Mouse (Mus musculus): ENCODE data around the gene Ankrd13b.
A peak's percentile ranks its signal among the peaks of the same experiment; 100 is the strongest.
"Not testable (repeated sequence)": the region's sequence is repeated elsewhere in the genome, so short reads cannot be mapped to it uniquely, and the experiment has no call there.

Gene Ankrd13b

DNA sequence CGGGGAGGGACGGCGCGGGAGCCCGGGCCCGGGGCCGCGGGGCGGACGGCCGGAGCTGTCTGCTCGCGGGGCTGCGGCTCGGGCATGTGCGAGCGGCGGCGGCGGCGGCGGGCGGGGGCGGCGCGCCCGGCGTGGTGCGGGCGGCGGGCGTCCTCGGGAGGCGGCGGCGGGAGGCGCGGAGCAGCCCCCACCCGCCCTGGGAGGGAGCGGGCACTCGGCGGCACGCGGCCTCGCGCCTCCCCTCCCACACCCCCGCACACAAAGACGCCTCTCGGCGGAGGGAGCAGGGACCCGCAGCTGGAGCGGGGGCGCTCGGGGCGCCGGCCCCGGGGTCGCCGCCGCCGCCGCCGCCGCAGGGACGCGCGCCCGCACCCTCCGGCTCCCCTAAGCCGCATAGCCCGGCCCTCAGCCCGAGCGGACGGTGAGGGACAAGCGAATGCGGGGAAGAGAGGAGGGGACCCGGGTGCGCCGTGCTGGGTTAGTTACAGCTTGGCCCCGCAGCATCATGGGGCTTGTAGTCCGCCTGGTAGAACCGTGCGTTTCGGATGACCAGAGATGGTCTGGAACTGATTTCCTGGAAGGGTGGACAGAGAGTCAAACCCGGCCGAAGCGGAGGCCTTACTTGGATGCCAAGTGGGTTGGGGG, at the start of gene Ankrd13b:
Gene Ankrd13b (minus strand): TSS at position 88 of the 645 bp plus-strand sequence.
- DNase-seq = peak; percentile 87

DNA sequence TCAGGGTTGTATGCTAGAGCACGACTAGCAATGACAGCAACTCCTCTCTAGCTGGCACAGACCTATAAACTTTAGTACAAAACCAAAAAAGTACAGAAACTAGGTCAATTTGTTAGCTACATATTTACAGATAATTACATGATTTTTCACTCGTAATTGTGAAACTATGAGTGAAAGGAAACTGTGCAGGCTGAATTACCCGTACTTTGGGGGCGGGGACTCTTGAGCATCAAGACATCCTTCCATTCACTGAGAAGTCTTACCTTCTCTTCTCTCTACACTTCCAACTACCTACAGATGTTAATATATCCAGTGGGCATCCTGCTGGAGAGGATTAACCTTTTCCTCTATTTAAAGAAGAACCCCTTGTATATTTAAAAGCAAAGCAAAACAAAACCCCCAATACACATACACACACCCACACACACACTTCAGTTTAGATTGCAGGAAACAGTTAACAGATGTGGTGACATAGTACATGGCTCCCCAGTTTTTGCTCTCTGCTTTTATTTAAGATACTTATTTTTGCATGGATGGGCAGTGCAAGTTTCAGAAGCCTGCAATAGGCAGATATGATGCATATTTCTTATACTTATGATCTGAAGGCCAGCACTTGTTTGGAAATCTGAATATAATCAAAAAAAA, 42.8 kb upstream of the Ankrd13b start:
- DNase-seq = no peak

GRCm38 (mm10) chr11:77530862-77531261, 41.4 kb upstream of the Ankrd13b start:
- no peak for DNase-seq

GRCm38 (mm10) chr11:77529644-77530043, 40.2 kb upstream of the Ankrd13b start:
- DNase-seq = no peak

- DNase-seq = not testable (repeated sequence)
Measured at GRCm38 (mm10) chr11:77528420-77528819, 38.9 kb upstream of the Ankrd13b start.

DNA sequence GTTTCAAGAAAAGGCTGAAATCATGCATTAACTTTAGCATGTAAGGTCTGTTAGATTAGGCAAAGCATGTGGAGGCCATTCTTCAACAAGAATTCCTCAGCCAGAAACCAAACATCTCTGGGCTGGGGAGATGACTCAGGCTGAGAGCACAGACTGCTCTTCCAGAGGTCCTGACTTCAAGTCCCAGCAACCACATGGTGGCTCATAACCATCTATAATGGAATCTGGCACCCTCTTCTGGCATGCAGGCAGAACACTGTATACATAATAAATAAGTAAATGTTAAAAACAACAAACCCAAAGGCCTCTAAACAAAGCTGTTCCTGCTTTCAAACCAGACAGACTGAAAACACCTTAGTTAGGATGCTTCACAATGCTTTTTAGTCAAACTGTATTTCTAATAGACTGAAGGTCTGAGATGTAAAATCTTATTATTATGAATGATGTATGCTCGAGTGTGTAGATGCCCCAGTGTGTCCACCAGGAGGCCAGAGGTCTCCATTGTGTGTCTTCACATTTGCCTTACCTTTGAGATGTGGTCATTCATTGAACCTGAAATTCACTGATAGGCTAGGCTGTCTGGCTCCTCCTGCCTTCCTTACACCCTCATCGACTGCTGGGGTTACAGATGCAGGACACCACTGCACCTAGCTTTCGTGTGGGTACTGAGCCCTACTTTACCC, 36.5 kb upstream of the Ankrd13b start:
- DNase-seq = no peak

- no peak for DNase-seq
Measured at GRCm38 (mm10) chr11:77520601-77521529, 31.4 kb upstream of the Ankrd13b start.

DNA sequence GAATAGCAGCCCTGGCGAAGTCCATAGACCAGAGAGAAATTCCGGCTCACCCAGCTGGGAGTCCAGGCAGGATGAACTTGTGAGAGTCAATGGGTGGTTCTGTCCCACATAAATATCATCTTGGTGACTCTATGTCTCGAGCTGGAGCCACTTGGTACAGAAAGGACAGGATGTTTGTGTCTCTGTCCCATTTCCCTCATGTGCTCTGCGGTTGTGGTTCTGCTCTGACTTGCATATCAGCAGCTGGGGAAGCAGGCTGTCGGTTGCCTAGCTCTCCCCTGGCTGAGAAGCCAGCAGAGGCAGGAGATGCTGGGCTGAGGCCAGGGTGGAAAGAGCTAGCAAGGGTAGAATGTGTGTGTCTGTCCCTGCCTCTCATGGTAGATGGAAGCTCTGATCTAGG, 29.6 kb upstream of the Ankrd13b start, which contains the start of gene Gm10392:
Gene Gm10392 (minus strand): TSS at position 156 of the 400 bp plus-strand sequence.
- DNase-seq = no peak

DNA sequence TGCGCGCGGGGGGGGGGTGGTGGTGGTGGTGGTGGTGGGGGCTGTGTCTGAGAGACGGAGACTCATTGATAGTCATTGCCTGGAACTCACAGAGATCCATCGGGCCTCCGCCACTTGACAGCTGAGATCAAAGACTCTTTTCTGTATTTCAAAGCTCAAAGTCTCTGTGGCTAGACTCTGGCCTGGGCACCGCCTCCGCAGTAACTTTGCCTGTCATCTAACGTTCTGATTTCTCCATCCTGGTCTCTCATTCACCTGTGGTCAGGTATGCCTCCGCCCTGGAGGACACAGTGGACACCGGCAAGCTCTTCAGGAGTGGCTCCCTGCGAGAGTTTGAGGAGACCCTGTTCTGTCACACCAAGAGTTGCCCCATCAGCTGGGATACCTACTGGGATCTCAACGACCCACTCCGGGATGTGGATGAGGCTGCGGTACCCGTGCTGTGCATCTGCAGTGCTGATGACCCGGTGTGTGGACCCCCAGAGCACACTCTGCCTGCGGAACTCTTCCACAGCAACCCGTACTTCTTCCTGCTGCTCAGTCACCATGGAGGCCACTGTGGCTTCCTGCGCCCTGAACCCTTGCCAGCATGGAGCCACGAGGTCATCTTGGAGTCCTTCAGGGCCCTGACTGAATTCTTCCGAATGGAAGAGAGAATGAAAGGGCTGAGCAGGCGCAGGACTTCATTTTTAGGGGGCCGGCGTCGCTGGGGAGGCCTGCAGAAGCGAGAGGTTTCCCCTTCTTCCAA, 28.7 kb upstream of the Ankrd13b start:
- peak; percentile 13 for DNase-seq

- DNase-seq = no peak
Measured at GRCm38 (mm10) chr11:77516553-77517425, 27.3 kb upstream of the Ankrd13b start.

- DNase-seq = peak; percentile 39
Measured at GRCm38 (mm10) chr11:77515637-77516552, 26.4 kb upstream of the Ankrd13b start, which contains the start of gene Trp53i13. TSS of gene Trp53i13 (minus strand) at chr11:77515980.

DNA sequence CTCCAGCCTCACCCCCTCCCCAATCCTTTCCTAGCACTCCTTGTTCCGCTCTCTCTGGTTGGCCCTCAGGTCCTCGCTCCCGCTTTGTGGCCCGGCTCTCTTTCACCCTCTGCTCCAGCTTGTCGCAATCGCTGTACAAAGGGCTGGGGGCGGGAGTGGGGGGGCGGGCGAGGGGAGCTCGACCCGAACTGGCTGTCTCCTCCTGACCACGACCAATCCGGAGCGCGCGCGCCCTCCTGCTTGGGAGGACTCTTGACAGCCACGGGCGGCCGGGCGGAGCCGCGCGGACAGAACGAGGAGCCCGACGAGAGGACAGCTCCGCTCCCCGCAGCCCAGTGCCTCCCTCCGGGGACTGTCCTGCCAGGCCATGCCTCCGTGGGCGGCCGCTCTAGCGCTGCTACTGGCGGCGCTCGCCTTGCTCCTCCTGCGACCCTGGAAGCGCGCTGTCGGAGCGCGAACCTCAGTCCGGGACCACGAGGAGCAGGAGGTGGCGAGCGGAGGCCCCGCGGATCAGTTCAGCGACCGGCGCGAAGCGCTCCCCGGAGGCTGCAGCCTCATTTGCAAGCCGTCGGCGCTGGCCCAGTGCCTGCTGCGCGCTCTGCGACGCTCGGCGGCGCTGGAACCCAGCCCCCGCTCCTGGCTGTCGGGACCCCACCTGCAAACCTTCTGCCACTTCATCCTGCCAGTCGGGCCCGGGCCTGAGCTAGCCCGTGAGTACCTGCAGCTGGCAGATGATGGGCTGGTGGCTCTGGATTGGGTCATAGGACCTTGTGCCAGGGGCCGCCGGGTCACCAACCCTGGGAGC, 25.6 kb upstream of the Ankrd13b start, which contains the start of gene Abhd15:
Gene Abhd15 (plus strand): TSS at position 290 of the 805 bp plus-strand sequence.
- DNase-seq = peak; percentile 59

- DNase-seq = peak; percentile 30
Measured at GRCm38 (mm10) chr11:77514281-77514831, 24.9 kb upstream of the Ankrd13b start.

DNA sequence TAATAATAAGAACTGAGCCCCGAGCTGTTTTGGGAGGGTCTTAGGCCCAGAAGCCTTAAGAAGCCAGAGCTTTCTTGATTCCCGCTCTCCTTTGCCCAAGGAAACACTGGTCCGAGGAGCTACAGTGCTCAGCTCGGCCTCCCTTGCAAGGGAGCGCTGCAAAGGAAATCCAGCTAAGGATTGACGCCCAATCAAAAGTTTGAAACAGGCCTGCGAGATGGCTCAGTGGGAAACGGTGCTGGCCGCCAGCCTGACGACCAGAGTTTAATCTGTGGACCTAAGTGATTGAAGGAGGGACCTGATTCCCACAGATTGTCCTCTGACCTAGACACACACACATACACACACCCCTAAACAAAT, 24.3 kb upstream of the Ankrd13b start:
- DNase-seq = peak; percentile 25

DNA sequence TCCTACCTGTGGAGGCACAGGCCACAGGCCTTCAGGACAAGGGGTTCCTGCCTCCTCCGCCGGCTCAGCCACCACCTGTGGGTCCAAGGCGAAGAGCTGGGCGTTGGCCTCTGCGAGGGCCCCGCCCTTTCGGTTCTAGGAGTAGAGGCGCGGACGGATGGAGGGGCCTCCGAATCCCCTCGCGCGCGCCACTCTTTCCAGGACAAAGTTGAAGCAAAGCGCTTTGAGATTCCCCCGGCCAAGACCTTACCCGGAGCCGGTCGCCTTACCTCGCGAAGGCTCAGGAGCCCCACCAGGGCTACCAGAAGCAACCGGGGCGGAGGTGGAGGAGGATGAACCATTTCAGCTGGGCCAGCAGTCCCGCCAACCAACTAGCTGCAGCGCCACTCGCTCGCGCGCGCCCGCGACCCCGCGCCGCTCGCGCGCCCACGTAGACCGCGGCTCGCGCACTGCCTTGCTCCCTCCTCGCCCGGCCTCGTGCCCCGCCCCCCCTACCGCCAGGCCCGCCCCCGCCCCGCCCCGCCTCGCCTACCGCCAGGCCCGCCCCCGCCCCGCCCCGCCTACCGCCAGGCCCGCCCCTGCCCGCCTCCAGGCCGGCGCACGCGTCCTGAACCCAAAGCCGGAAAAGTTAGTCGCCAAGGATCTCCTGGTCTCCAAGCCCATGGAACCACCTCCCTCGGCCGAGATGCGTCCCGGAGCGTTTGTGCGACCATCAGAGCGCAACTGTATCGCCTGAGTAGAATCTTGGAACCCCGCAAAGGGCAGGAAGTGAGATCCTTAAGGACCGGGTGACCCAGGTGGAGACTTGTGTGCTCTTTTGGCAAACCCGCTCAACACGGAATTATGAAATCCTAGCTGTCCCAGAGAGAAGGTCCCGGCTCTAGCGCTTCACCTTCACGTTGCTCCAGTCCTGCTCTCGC, 23.7 kb upstream of the Ankrd13b start:
- peak; percentile 78 for DNase-seq

- no peak for DNase-seq
Measured at GRCm38 (mm10) chr11:77511336-77511735, 21.9 kb upstream of the Ankrd13b start.
